Mouse (Mus musculus) hindbrain, postnatal 0 days (tissue): ENCODE data around the gene Ect2. TPM values are rescaled to one million over a fixed set of nuclear protein-coding genes. Genes with fewer than 3 reads are reported as not detected.

Experiments
- ATAC-seq: fragments of 200-750 bp; cut with Nextera tagmentation; 2 replicates; pipeline ENCODE4 v1.8.0; 2017; ENCODE audit warnings: mild to moderate bottlenecking, moderate TSS enrichment, moderate library complexity
- DNase-seq: peaks from one replicate; pipeline ENCODE4 v3.0.0-alpha.2; 2015; ENCODE audit warnings: low spot score
- H3K27ac ChIP-seq: fragments of 300-500 bp; sonication (generic); 2 replicates; pipeline ENCODE4 v1.5.1; 2014; ENCODE audit warnings: mild to moderate bottlenecking
- H3K27me3 ChIP-seq: fragments of 300-500 bp; sonication (generic); 2 replicates; pipeline ENCODE4 v1.6.1; 2014; ENCODE audit warnings: low read length, mixed read lengths; ENCODE audit not compliant: insufficient read depth
- H3K36me3 ChIP-seq: fragments of 300-500 bp; sonication (generic); 2 replicates; pipeline ENCODE4 v1.6.1; 2014; ENCODE audit warnings: low read length, mixed read lengths; ENCODE audit not compliant: insufficient read depth
- H3K4me1 ChIP-seq: fragments of 300-500 bp; sonication (generic); 2 replicates; pipeline ENCODE4 v1.6.1; 2014; ENCODE audit warnings: antibody characterized with exemption, low read length, mixed read lengths; ENCODE audit not compliant: insufficient read depth
- H3K4me2 ChIP-seq: fragments of 300-500 bp; sonication (generic); 2 replicates; pipeline ENCODE4 v1.6.1; 2014; ENCODE audit warnings: low read depth, mild to moderate bottlenecking, low read length, moderate library complexity, mixed read lengths
- H3K4me3 ChIP-seq: fragments of 300-500 bp; sonication (generic); 2 replicates; pipeline ENCODE4 v1.5.1; 2014; ENCODE audit warnings: low read length
- H3K9ac ChIP-seq: fragments of 300-500 bp; sonication (generic); replicated peaks from 2 replicates; pipeline ENCODE4 v1.6.1; 2014; ENCODE audit warnings: mild to moderate bottlenecking, low read length, moderate library complexity, mixed read lengths
- H3K9me3 ChIP-seq: fragments of 300-500 bp; sonication (generic); 2 replicates; pipeline ENCODE4 v1.6.1; 2016; ENCODE audit warnings: low read length, mixed read lengths
- CTCF ChIP-seq: IDR thresholded peaks from 2 replicates; pipeline ENCODE4 v1.5.1; 2016; ENCODE audit warnings: antibody characterized with exemption, control low read depth, low read depth
- WGBS: fragments of 180-500 bp; shearing (Covaris S2); extraction: QIAGEN DNeasy Blood & Tissue Kit; methylation state at CpG from one replicate; pipeline ENCODE4 v1.1.7; 2014; 5-methylcytosine and 5-hydroxymethylcytosine counted together
- polyA plus RNA-seq: library from polyadenylated mRNA; unstranded; fragments of >200 nt; fragmentation: Nextera tagmentation; extraction: Ambion mirVana; gene quantifications from 2 replicates; pipeline ENCODE4 v1.2.1, GENCODE M21; 2015
- total RNA-seq: library from RNA; depleted of rRNA; stranded (reverse); fragments of >200 nt; gene quantifications from 2 replicates; pipeline ENCODE4 v1.2.3, GENCODE M21; 2014

The Ect2 gene
- total and polyA plus RNA-seq, 2 experiments from 2014 or later, result 6.3 to 10.0 TPM

GRCm38 (mm10) chr3:27143570-27143969 is 10.1 kb downstream of the Ect2 start:
- WGBS, result 90% methylated on average over 7 of the region's 7 CpGs
- Histone ChIP-seq H3K9ac (no peak overlapping the region), H3K4me1 (no peaks in the 10 kb centered on the region), H3K36me3 (no peaks in the 10 kb centered on the region), H3K9me3 (no peaks in the 10 kb centered on the region), H3K27ac (no peak overlapping the region), H3K4me2 (no peak overlapping the region), H3K27me3 (no peaks in the 10 kb centered on the region), H3K4me3 (no peak overlapping the region)
- TF ChIP-seq CTCF, result no peak
- DNase-seq (no peak), ATAC-seq (no peak)

GRCm38 (mm10) chr3:27140101-27140500 is 13.6 kb downstream of the Ect2 start:
- H3K36me3 ChIP-seq, result no peaks in the 10 kb centered on the region
- no peak overlapping the region for H3K4me3 ChIP-seq
- no peaks in the 10 kb centered on the region for H3K9me3 ChIP-seq
- 91% methylated on average over 7 of the region's 8 CpGs for WGBS
- no peak for TF ChIP-seq CTCF
- DNase-seq, result no peak
- no peaks in the 10 kb centered on the region for H3K4me1 ChIP-seq
- no peak overlapping the region for H3K4me2 ChIP-seq
- no peak for ATAC-seq
- H3K27ac ChIP-seq, result no peak overlapping the region
- H3K9ac ChIP-seq, result no peak overlapping the region
- H3K27me3 ChIP-seq, result no peaks in the 10 kb centered on the region

- no peak for TF ChIP-seq CTCF
- Histone ChIP-seq H3K4me2 (no peak overlapping the region), H3K9me3 (no peaks in the 10 kb centered on the region), H3K9ac (no peak overlapping the region), H3K27ac (no peak overlapping the region), H3K4me3 (no peak overlapping the region), H3K27me3 (no peaks in the 10 kb centered on the region), H3K36me3 (no peaks in the 10 kb centered on the region; the same call in 1 of the 2 replicates), H3K4me1 (no peaks in the 10 kb centered on the region)
- DNase-seq (no peak), ATAC-seq (no peak)
- 89% methylated on average over 9 of the region's 9 CpGs for WGBS
These were observed 31.7 kb downstream of the Ect2 start for GRCm38 (mm10) chr3:27121864-27122450.

GRCm38 (mm10) chr3:27120932-27121331 is 32.7 kb downstream of the Ect2 start:
- Histone ChIP-seq H3K36me3 (no peaks in the 10 kb centered on the region), H3K9me3 (no peaks in the 10 kb centered on the region), H3K4me3 (no peak overlapping the region), H3K9ac (no peak overlapping the region), H3K4me1 (no peaks in the 10 kb centered on the region), H3K27ac (no peak overlapping the region), H3K27me3 (no peaks in the 10 kb centered on the region), H3K4me2 (no peak overlapping the region)
- no peak for DNase-seq
- TF ChIP-seq CTCF, result no peak
- 91% methylated on average over 6 of the region's 6 CpGs for whole genome bisulfite sequencing
- ATAC-seq, result no peak

GRCm38 (mm10) chr3:27118227-27118626 is 35.5 kb downstream of the Ect2 start:
- no peaks in the 10 kb centered on the region for H3K27me3 ChIP-seq
- H3K9ac ChIP-seq, result no peak overlapping the region
- H3K9me3 ChIP-seq, result no peaks in the 10 kb centered on the region
- H3K4me1 ChIP-seq, result no peaks in the 10 kb centered on the region
- 91% methylated on average over 4 of the region's 4 CpGs for WGBS
- H3K4me2 ChIP-seq, result no peak overlapping the region
- H3K27ac ChIP-seq, result no peak overlapping the region
- DNase-seq, result no peak
- peak; percentile 18 for TF ChIP-seq CTCF
- no peaks in the 10 kb centered on the region for H3K36me3 ChIP-seq
- ATAC-seq, result no peak
- H3K4me3 ChIP-seq, result no peak overlapping the region

GRCm38 (mm10) chr3:27110860-27111259 is 42.8 kb downstream of the Ect2 start:
- TF ChIP-seq CTCF, result peak; percentile 51
- Histone ChIP-seq H3K36me3 (no peaks in the 10 kb centered on the region), H3K9ac (no peak overlapping the region), H3K4me1 (no peaks in the 10 kb centered on the region), H3K27ac (no peak overlapping the region), H3K9me3 (no peaks in the 10 kb centered on the region), H3K27me3 (no peaks in the 10 kb centered on the region), H3K4me2 (no peak overlapping the region), H3K4me3 (no peak overlapping the region)
- DNase-seq (peak; percentile 77), ATAC-seq (no peak)

- no peaks in the 10 kb centered on the region for H3K27me3 ChIP-seq
- H3K4me3 ChIP-seq, result no peak overlapping the region
- no peak overlapping the region for H3K27ac ChIP-seq
- ATAC-seq (0 out of 2 replicates have a peak, but pooled peaks have one; percentile 27), DNase-seq (no peak)
- 84% methylated on average over 4 of the region's 4 CpGs for WGBS
- H3K9ac ChIP-seq, result no peak overlapping the region
- no peak overlapping the region for H3K4me2 ChIP-seq
- H3K36me3 ChIP-seq, result no peaks in the 10 kb centered on the region
- no peak for TF ChIP-seq CTCF
- no peaks in the 10 kb centered on the region for H3K4me1 ChIP-seq
- H3K9me3 ChIP-seq, result no peaks in the 10 kb centered on the region
These were observed 44.6 kb downstream of the Ect2 start for GRCm38 (mm10) chr3:27109109-27109508.
